Mouse (Mus musculus) neural tube, embryonic 11.5 days (tissue): ENCODE measurements at regions not wholly inside any gene's neighbourhood (a gene's known extent, or its start where the extent isn't known, plus 50 kb on each side); places are given as distances from the start of the nearest gene placed in this dataset.

Source experiments
- ATAC-seq: fragments of 200-750 bp; cut with Nextera tagmentation; 2 replicates; pipeline ENCODE4 v1.8.0; 2017; ENCODE audit warnings: moderate number of reproducible peaks, mild to moderate bottlenecking, moderate TSS enrichment, moderate library complexity; ENCODE audit not compliant: insufficient read depth, low FRiP score, low TSS enrichment
- DNase-seq: peaks from one replicate; pipeline ENCODE4 v3.0.0-alpha.2; 2015; ENCODE audit warnings: low spot score
- H3K27ac ChIP-seq: fragments of 300-500 bp; sonication (generic); 2 replicates; pipeline ENCODE4 v1.5.1; 2014; ENCODE audit warnings: low read depth, mild to moderate bottlenecking, low read length
- H3K27me3 ChIP-seq: fragments of 300-500 bp; sonication (generic); 2 replicates; pipeline ENCODE4 v1.6.1; 2014; ENCODE audit warnings: mild to moderate bottlenecking, low read length, mixed read lengths; ENCODE audit not compliant: control insufficient read depth, insufficient read depth
- H3K36me3 ChIP-seq: fragments of 300-500 bp; sonication (generic); 2 replicates; pipeline ENCODE4 v1.6.1; 2014; ENCODE audit warnings: mild to moderate bottlenecking, low read length, moderate library complexity, mixed read lengths; ENCODE audit not compliant: control insufficient read depth, insufficient read depth
- H3K4me1 ChIP-seq: fragments of 300-500 bp; sonication (generic); 2 replicates; pipeline ENCODE4 v1.6.1; 2014; ENCODE audit warnings: low read length, mixed read lengths; ENCODE audit not compliant: control insufficient read depth, insufficient read depth
- H3K4me2 ChIP-seq: fragments of 300-500 bp; sonication (generic); 2 replicates; pipeline ENCODE4 v1.6.1; 2014; ENCODE audit warnings: low read depth, mild to moderate bottlenecking, moderate library complexity
- H3K4me3 ChIP-seq: fragments of 300-500 bp; sonication (generic); 2 replicates; pipeline ENCODE4 v1.5.1; 2014; ENCODE audit warnings: low read depth, low read length
- H3K9ac ChIP-seq: fragments of 300-500 bp; sonication (generic); 2 replicates; pipeline ENCODE4 v1.6.1; 2014; ENCODE audit warnings: mild to moderate bottlenecking, low read length
- H3K9me3 ChIP-seq: fragments of 300-500 bp; sonication (generic); 2 replicates; pipeline ENCODE4 v1.6.1; 2016; ENCODE audit warnings: low read length; ENCODE audit not compliant: control insufficient read depth
- WGBS: fragments of 180-500 bp; shearing (Covaris S2); extraction: QIAGEN DNeasy Blood & Tissue Kit; methylation state at CpG from one replicate; pipeline ENCODE4 v1.1.7; 2014; 5-methylcytosine and 5-hydroxymethylcytosine counted together

DNA sequence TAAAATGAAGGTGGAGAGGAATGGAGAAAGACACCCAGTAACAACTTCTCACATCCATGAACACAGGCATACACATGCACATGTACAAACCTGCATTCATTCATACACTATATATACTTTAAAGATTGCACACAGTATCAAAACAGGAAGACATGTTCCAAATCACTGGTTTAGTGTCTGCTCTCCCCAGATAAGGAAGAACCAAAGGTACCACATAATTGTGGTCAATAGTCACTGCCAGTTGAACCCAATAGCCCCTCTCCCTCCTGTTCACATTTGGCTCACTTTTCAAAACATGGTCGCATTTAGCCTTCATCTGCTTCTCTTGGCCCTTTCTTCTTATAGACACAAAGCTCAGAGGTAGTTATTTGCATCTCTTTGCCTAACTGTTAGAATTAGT is 95.0 kb downstream of the Mycn start:
- DNase-seq (no peak), ATAC-seq (no peak)
- no peak overlapping the region for H3K9ac ChIP-seq
- H3K27ac ChIP-seq: no peak overlapping the region
- H3K4me3 ChIP-seq: no peak overlapping the region
- no peaks in the 10 kb centered on the region for H3K36me3 ChIP-seq
- no peaks in the 10 kb centered on the region for H3K27me3 ChIP-seq
- no peaks in the 10 kb centered on the region for H3K9me3 ChIP-seq
- peaks cover 7% of the 10 kb centered on the region; the same call in 1 of the 2 replicates for H3K4me1 ChIP-seq
- 50% methylated on average over 1 of the region's 1 CpGs for WGBS
- no peak overlapping the region for H3K4me2 ChIP-seq

DNA sequence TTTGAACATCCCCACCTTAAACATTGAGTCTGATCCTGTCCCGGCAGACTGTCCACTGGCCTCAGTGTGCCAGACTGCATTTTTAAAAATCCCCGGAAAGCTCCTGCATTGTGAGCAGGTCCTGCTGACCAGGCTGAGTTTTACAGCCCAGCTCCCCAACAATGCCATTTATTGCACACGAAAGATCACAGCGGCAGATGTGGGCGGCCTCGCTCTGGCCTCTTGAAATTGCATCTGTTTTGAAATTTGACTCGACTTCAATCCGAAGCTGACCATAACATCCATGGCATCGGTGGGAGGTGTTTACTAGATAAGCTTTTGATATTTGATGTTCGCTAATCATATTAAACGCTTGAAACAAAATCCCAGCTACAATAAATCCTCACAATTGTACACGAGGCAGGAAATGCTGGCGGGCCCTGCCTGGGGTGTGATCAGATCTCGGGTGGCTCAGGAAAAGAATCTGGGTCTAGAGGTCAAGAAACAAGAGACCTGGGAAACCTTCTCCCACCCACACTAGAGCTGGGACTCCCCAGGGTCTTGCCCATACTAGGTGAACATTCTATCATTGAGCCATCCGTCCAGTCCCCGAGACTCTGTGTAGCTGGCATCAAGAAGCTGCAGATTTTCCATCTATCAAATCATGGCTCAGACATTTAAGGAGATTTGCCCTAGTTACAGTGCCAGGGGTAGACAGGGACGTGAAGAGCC is 99.3 kb downstream of the Mycn start:
- Histone ChIP-seq H3K27me3 (no peaks in the 10 kb centered on the region), H3K4me2 (no peak overlapping the region; the same call in 1 of the 2 replicates), H3K36me3 (no peaks in the 10 kb centered on the region), H3K9ac (no peak overlapping the region), H3K9me3 (no peaks in the 10 kb centered on the region), H3K4me1 (peaks cover 15% of the 10 kb centered on the region; the same call in 1 of the 2 replicates), H3K4me3 (no peak overlapping the region), H3K27ac (no peak overlapping the region)
- DNase-seq: no peak
- WGBS: 18% methylated on average over 17 of the region's 17 CpGs
- ATAC-seq: no peak

DNA sequence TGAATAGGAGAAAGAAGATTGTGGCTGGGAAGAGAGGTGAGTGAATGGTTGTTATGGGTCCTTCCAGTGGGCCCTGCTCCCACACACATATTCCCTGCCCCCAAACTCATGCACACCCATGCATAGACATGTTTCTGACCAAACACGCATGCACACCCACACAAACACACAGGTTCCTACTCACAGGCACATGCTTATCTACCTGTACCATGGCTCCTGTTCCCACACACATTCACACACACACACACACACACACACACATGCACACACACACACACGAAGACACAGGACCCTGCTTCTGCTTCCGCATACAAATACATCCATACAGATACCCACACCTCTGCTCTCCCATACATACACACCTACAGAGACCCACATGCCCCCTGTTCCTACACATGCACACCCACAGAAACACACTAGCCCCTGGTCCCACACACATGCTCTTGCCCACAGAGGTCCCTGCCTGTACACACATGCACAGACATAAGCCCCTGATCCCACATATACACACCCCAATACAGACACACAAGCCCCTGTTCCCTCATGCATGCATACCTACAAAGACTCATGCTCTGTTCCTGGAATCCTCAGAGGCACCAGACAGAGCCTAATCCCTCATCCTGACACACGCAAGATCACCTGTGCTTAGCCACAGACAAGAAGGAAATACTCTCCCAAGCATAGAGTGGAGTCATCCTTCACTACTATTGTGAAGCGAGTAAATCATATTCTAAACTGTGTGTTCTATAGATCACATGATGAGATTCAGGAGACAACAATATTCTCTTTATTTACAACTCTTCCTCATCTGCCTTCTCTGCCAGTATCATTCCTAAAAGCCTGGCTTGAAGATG is 100.1 kb downstream of the Mycn start:
- Histone ChIP-seq H3K4me1 (peaks cover 15% of the 10 kb centered on the region; the same call in 1 of the 2 replicates), H3K36me3 (no peaks in the 10 kb centered on the region), H3K27me3 (no peaks in the 10 kb centered on the region), H3K4me3 (no peak overlapping the region), H3K9ac (peak overlapping the region; percentile 26; the same call in 1 of the 2 replicates), H3K9me3 (no peaks in the 10 kb centered on the region), H3K27ac (no peak overlapping the region), H3K4me2 (peak overlapping the region; percentile 14; the same call in 1 of the 2 replicates)
- ATAC-seq (peak; percentile 6; the same call in 1 of the 2 replicates), DNase-seq (no peak)
- WGBS: 78% methylated on average over 5 of the region's 5 CpGs

DNA sequence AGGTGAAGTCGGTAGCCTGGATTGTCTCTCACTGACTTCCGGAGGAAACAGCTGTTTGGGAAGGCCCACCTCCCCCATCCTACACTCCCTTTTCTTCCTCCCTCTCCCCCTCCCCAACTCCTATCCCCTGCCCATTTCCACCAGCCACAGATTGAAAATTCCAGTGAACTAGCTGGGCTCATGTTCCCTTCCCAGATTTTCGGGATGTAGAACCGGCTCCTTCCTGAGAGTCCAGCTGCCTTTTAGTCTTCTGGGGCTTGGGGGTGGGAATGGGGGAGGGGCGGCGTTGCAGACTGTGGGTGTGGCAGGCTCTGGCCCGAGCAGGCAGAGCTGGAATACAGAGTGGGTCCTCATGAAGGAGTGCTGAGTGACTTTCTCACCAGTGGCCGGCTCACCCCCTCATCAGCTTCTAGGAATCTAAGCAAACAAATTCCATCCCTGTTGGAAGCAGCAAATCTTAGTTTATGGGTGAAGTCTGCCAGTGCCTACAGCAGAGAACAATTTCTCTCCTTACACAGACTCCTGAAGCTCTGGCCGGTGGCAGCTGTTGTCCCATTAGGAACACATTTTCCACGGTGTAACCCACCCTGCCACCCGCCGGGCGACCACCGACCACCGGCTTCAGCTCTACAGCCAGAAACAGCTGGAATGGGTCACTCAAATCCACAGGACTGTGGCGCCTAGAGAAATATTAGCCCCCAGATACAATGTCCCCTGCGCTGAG is 100.9 kb downstream of the Mycn start:
- Histone ChIP-seq H3K9ac (no peak overlapping the region), H3K4me1 (peaks cover 15% of the 10 kb centered on the region; the same call in 1 of the 2 replicates), H3K27me3 (no peaks in the 10 kb centered on the region), H3K4me2 (peak overlapping the region; percentile 32), H3K4me3 (no peak overlapping the region), H3K27ac (no peak overlapping the region), H3K9me3 (no peaks in the 10 kb centered on the region), H3K36me3 (no peaks in the 10 kb centered on the region)
- ATAC-seq: peak; percentile 67
- WGBS: 13% methylated on average over 17 of the region's 17 CpGs
- peak; percentile 54 for DNase-seq

DNA sequence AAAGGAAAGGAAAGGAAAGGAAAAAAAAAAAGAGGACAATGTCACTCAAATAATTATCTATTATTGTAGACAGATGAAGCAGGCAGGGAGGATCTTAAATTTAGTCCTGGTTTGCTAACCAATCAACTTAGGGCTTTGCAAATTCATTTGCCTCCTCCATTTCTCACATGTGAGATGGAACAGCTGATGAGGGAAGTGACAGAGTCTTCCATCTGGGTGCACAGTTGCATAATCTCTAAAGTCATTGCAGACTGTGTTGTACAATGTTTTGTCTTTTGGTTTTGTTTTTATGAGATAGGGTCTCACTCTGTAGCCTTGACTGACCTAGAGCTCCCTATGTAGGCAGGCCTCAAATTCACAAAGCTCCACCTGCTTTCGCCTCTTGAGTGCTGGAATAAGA is 103.9 kb downstream of the Mycn start:
- Histone ChIP-seq H3K4me3 (no peak overlapping the region), H3K4me1 (peaks cover 15% of the 10 kb centered on the region; the same call in 1 of the 2 replicates), H3K4me2 (no peak overlapping the region), H3K9me3 (no peaks in the 10 kb centered on the region), H3K36me3 (no peaks in the 10 kb centered on the region), H3K9ac (no peak overlapping the region), H3K27me3 (no peaks in the 10 kb centered on the region), H3K27ac (no peak overlapping the region)
- WGBS: 89% methylated on average over 1 of the region's 1 CpGs
- ATAC-seq: no peak
- DNase-seq: no peak

DNA sequence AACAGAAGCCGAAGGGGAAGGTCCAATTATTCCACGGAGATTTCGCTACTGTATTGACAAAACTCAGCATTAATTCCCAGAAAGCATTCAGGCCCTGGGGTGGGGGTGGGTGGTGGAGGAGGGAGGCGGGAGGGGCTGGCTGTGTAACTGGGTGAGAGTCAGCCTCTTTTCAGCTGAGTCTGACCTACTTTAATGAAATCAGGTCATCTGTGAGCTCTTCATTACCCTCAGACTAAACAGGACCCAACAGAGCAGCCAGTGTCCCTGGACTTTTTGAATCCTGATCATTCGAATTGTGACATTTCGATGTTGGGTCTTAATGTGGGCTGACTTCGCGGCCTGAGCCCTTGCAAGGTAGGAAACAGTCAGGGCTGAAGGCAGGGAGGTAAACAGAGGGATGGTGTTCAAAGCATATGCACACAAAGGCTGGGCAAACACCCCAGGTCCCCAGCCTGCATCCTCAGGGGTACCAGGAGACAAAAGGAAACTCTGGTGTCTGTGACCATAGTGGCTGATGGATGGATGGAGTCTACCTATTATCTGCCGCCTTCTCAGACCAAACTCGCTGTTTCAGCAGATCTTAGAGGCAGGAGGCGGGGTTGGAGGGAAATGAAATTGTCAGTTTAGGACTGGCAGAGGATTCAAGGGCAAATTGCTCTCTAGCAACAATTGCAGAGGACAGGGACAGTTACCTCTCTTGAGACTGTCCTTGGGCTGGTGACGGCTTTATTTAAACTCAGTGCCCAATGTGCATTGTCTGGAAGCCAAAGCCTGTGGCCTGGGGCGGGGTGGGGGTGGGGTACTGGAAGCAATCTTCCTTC is 113.7 kb downstream of the Mycn start:
- 0 out of 2 replicates have a peak overlapping the region, but pooled peaks have one; percentile 29 for H3K9ac ChIP-seq
- no peak for DNase-seq

DNA sequence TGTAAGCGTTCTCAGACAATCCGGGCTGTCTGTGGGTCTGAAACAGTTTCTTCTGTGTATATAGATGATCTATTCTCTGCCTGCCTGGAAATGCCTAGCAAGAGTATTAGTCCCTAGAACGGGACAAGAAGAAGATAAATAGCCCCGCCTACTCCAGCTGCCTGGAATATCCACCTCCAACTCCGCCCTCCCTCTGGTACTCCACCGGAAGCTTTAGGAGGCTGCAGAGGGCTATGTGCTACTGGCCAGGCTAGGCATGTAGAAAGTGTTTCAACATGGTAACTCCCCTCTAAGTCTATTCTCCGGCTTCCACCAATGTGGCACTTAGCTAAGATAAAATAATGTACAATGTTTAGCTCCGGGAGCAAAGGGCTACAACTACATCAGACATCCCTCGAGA is 114.3 kb downstream of the Mycn start:
- DNase-seq (no peak), ATAC-seq (no peak; the same call in 1 of the 2 replicates)
- no peak overlapping the region for H3K4me2 ChIP-seq
- 0 out of 2 replicates have a peak, but pooled peaks cover 10% of the 10 kb centered on the region for H3K4me1 ChIP-seq
- H3K9me3 ChIP-seq: no peaks in the 10 kb centered on the region
- no peak overlapping the region for H3K9ac ChIP-seq
- no peaks in the 10 kb centered on the region for H3K36me3 ChIP-seq
- no peaks in the 10 kb centered on the region for H3K27me3 ChIP-seq
- H3K4me3 ChIP-seq: no peak overlapping the region
- WGBS: 60% methylated on average over 9 of the region's 9 CpGs
- peak overlapping the region; percentile 63 for H3K27ac ChIP-seq

More for the DNA sequence above, 113.7 kb downstream of the Mycn start:
- Histone ChIP-seq H3K27ac (peak overlapping the region; percentile 63), H3K4me1 (0 out of 2 replicates have a peak, but pooled peaks cover 10% of the 10 kb centered on the region), H3K4me3 (no peak overlapping the region), H3K4me2 (no peak overlapping the region), H3K36me3 (no peaks in the 10 kb centered on the region), H3K27me3 (no peaks in the 10 kb centered on the region), H3K9me3 (no peaks in the 10 kb centered on the region)
- ATAC-seq: peak; percentile 58
- WGBS: 48% methylated on average over 13 of the region's 13 CpGs

DNA sequence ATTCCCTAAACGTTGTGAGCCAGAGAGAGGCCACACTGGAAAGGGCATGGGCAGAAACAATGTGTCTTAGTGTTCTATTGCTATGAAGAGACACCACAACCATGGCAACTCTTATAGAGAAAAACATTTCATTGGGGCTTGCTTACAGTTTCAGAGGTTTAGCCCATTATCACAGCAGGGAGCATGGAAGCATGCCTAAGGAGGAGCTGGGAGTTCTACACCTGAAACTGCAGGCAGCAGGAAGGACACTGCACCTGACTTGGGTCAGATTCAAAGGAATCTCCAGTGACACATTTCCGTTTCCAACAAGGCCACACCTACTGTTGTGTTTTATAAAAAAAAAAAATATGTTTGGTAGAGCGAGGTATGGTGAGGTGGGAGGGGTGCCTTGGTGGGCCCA is 115.3 kb downstream of the Mycn start:
- DNase-seq (no peak), ATAC-seq (no peak)
- Histone ChIP-seq H3K9me3 (no peaks in the 10 kb centered on the region), H3K4me1 (0 out of 2 replicates have a peak, but pooled peaks cover 10% of the 10 kb centered on the region), H3K4me2 (no peak overlapping the region), H3K27ac (no peak overlapping the region), H3K36me3 (no peaks in the 10 kb centered on the region), H3K4me3 (no peak overlapping the region), H3K27me3 (no peaks in the 10 kb centered on the region), H3K9ac (no peak overlapping the region)
- 73% methylated on average over 3 of the region's 3 CpGs for WGBS
